Mouse (Mus musculus) myocyte (in vitro differentiated cells): ENCODE results near the gene Plekha5.

Source experiments
- CEBPB ChIP-seq: IDR thresholded peaks from 2 replicates; pipeline ENCODE4 v1.6.1; 2011; ENCODE audit warnings: mild to moderate bottlenecking, moderate library complexity; ENCODE audit not compliant: poor library complexity, insufficient read depth, severe bottlenecking
- POLR2AphosphoS2 ChIP-seq: IDR thresholded peaks from one replicate; pipeline ENCODE4 v1.6.1; 2011; ENCODE audit warnings: low read depth, control low read depth; ENCODE audit not compliant: insufficient read length
- TCF12 ChIP-seq: IDR thresholded peaks from one replicate; pipeline ENCODE4 v1.6.1; 2011; ENCODE audit warnings: mild to moderate bottlenecking, control low read depth; ENCODE audit not compliant: poor library complexity, insufficient read depth, severe bottlenecking
- USF1 ChIP-seq: IDR thresholded peaks from one replicate; pipeline ENCODE4 v1.6.1; 2011; ENCODE audit warnings: low read depth, mild to moderate bottlenecking, control low read depth, moderate library complexity

GRCm38 (mm10) chr6:140498074-140498473 lies 74.2 kb downstream of the Plekha5 start:
- TF ChIP-seq CEBPB (no peak), TCF12 (no peak), POLR2AphosphoS2 (no peak), USF1 (no peak)
